Mouse (Mus musculus): ENCODE results near the gene Tnpo1. TPM values are rescaled to one million over a fixed set of nuclear protein-coding genes. Genes with fewer than 3 reads are reported as not detected.
A peak's percentile ranks its signal among the peaks of the same experiment; 100 is the strongest.

Gene Tnpo1
- polyA plus RNA-seq, 1 experiment from 2014 or later = 32.2 TPM

DNA sequence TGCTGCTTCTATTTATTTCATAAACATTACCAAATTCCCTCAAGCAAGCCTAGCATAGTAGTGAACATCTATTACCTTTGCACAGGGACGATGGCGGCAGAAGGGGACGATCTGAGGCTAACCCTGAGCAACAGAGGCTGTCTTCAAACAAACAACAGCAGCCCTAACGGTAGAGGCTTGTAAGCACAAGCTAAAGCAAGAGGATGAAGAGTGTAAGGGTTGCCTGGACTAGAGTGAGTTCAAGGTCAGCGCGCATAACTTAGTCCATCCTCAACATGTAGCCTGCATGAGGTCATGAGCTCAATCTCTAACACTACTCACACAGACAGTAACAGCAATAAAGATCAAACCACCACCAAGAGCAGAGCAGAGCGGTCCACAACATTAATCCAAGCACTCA lies 4.9 kb downstream of the Tnpo1 start:
- no peaks in the 10 kb centered on the region for H3K27me3 ChIP-seq (replicated peaks; ENCODE audit: control insufficient read depth, insufficient read depth, low read length)
- DNase-seq (ENCODE audit: low spot score) (no peak), ATAC-seq (replicated peaks; ENCODE audit: low FRiP score) (no peak)
- no peak overlapping the region for H3K27ac ChIP-seq (ENCODE audit: low read depth, low read length)
- no peak overlapping the region for H3K4me3 ChIP-seq (ENCODE audit: low read depth, low read length)
- H3K9me3 ChIP-seq (ENCODE audit: control insufficient read depth, low read length) = no peaks in the 10 kb centered on the region
- no peak overlapping the region for H3K4me2 ChIP-seq
- H3K36me3 ChIP-seq (ENCODE audit: control insufficient read depth, insufficient read depth, low read length) = peaks cover 8% of the 10 kb centered on the region; the same call in 1 of the 2 replicates
- 90% methylated on average over 7 of the region's 7 CpGs for WGBS
- no peak overlapping the region for H3K9ac ChIP-seq (ENCODE audit: low read depth, low read length)
- H3K4me1 ChIP-seq (replicated peaks; ENCODE audit: control insufficient read depth, insufficient read depth, low read length) = peaks cover 5% of the 10 kb centered on the region; the same call in 1 of the 2 replicates

DNA sequence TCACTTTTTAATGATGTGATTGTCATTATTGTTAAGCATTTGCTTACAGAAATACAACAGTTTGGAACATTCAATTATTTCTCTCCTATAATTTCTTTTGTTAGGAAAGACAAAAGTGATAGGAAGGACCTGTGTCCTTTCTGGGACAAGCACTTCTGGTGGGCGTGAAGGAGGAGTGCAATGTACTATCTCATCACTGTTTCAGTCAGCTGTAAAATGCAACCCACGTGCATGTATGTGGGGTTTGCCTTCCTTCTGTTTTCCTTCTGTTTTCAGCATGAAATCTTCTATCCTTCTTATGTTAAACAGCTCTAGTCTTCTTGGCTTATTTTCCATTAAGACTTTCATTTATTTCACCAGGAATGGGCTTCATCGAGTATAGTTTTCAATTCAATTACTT lies 5.9 kb downstream of the Tnpo1 start:
- no peak overlapping the region for H3K9ac ChIP-seq (ENCODE audit: low read depth, low read length)
- no peak overlapping the region for H3K27ac ChIP-seq (ENCODE audit: low read depth, low read length)
- H3K4me1 ChIP-seq (replicated peaks; ENCODE audit: control insufficient read depth, insufficient read depth, low read length) = peaks cover 9% of the 10 kb centered on the region; the same call in 1 of the 2 replicates
- H3K4me2 ChIP-seq = no peak overlapping the region
- H3K36me3 ChIP-seq (ENCODE audit: control insufficient read depth, insufficient read depth, low read length) = peaks cover 8% of the 10 kb centered on the region; the same call in 1 of the 2 replicates
- no peaks in the 10 kb centered on the region for H3K27me3 ChIP-seq (replicated peaks; ENCODE audit: control insufficient read depth, insufficient read depth, low read length)
- H3K4me3 ChIP-seq (ENCODE audit: low read depth, low read length) = no peak overlapping the region
- 79% methylated on average over 3 of the region's 3 CpGs for WGBS
- ATAC-seq (replicated peaks; ENCODE audit: low FRiP score) (no peak), DNase-seq (ENCODE audit: low spot score) (no peak)
- no peaks in the 10 kb centered on the region for H3K9me3 ChIP-seq (ENCODE audit: control insufficient read depth, low read length)

DNA sequence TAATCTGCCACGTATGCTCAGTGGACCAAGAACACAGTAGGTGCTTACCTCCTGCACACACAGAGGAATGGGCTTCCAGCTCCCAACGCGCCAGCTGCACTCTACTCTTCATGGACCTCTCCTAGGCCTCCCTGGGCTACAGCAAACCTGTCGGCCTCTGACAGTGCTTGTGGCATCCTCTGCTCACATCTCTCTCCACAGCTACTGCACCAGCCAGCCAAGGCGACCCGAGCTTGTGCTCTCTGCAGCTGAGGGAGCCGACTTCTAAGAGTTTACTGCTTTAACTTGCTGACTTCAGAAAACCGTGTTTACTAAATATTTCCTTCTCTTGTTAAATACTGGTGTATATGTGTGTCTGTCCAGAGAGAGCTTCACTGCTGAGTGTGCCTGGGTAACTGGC lies 6.5 kb downstream of the Tnpo1 start:
- Histone ChIP-seq H3K9me3 (ENCODE audit: control insufficient read depth, low read length) (no peaks in the 10 kb centered on the region), H3K27ac (ENCODE audit: low read depth, low read length) (no peak overlapping the region), H3K4me3 (ENCODE audit: low read depth, low read length) (no peak overlapping the region), H3K27me3 (replicated peaks; ENCODE audit: control insufficient read depth, insufficient read depth, low read length) (no peaks in the 10 kb centered on the region), H3K9ac (ENCODE audit: low read depth, low read length) (no peak overlapping the region), H3K4me1 (replicated peaks; ENCODE audit: control insufficient read depth, insufficient read depth, low read length) (peaks cover 7% of the 10 kb centered on the region), H3K4me2 (no peak overlapping the region), H3K36me3 (ENCODE audit: control insufficient read depth, insufficient read depth, low read length) (peaks cover 8% of the 10 kb centered on the region; the same call in 1 of the 2 replicates)
- 88% methylated on average over 8 of the region's 8 CpGs for WGBS
- no peak for ATAC-seq (replicated peaks; ENCODE audit: low FRiP score)
- no peak for DNase-seq (ENCODE audit: low spot score)

DNA sequence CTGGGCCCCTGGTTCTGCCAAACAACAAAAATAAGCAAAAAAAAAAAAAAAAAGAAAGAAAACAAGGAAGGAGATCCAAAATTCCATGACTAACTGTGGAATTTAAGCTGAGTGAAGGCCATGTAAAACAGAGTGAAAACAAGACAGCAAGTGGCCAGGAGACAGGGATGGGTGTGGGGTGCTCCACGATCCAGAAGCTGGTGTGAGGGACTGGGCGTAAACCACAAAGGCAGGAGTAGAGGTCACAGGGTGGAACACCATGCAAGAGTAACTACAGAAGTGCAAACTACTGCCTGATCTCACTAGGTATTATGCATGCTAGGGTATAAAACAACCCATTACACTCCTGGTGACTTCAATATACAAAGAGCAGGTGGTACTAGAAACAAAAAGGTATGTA lies 8.3 kb downstream of the Tnpo1 start:
- peaks cover 8% of the 10 kb centered on the region; the same call in 1 of the 2 replicates for H3K36me3 ChIP-seq (ENCODE audit: control insufficient read depth, insufficient read depth, low read length)
- no peak overlapping the region for H3K9ac ChIP-seq (ENCODE audit: low read depth, low read length)
- WGBS = 72% methylated on average over 2 of the region's 2 CpGs
- ATAC-seq (replicated peaks; ENCODE audit: low FRiP score) (no peak), DNase-seq (ENCODE audit: low spot score) (no peak)
- H3K4me2 ChIP-seq = no peak overlapping the region
- no peak overlapping the region for H3K4me3 ChIP-seq (ENCODE audit: low read depth, low read length)
- H3K27ac ChIP-seq (ENCODE audit: low read depth, low read length) = no peak overlapping the region
- no peaks in the 10 kb centered on the region for H3K9me3 ChIP-seq (ENCODE audit: control insufficient read depth, low read length)
- H3K4me1 ChIP-seq (replicated peaks; ENCODE audit: control insufficient read depth, insufficient read depth, low read length) = peaks cover 24% of the 10 kb centered on the region
- H3K27me3 ChIP-seq (replicated peaks; ENCODE audit: control insufficient read depth, insufficient read depth, low read length) = no peaks in the 10 kb centered on the region

DNA sequence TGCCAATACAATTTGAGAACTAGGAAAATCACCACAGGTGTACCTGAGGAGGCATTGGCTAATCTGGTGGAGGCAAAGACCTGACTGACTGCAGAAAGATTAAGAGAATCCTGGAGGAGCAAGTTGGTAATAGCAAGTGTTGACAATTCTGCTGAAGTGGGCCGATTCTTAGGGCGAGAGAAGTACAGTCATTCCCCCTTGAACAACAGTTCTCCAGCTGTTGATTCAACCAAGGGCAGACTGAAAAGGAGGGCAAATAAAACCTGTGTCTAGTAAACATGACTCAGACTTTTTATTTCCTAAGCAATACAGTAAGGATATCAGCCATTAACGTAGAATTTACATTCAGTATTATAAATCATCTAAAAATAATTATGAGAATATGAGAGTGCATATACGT lies 10.6 kb downstream of the Tnpo1 start:
- no peak overlapping the region for H3K9ac ChIP-seq (ENCODE audit: low read depth, low read length)
- 87% methylated on average over 4 of the region's 4 CpGs for WGBS
- H3K36me3 ChIP-seq (ENCODE audit: control insufficient read depth, insufficient read depth, low read length) = no peaks in the 10 kb centered on the region
- no peak overlapping the region for H3K4me2 ChIP-seq
- no peak for DNase-seq (ENCODE audit: low spot score)
- no peak for ATAC-seq (replicated peaks; ENCODE audit: low FRiP score)
- H3K27me3 ChIP-seq (replicated peaks; ENCODE audit: control insufficient read depth, insufficient read depth, low read length) = no peaks in the 10 kb centered on the region
- no peak overlapping the region for H3K4me3 ChIP-seq (ENCODE audit: low read depth, low read length)
- 0 out of 2 replicates have a peak overlapping the region, but pooled peaks have one; percentile 6 for H3K27ac ChIP-seq (ENCODE audit: low read depth, low read length)
- H3K4me1 ChIP-seq (replicated peaks; ENCODE audit: control insufficient read depth, insufficient read depth, low read length) = peaks cover 28% of the 10 kb centered on the region
- H3K9me3 ChIP-seq (ENCODE audit: control insufficient read depth, low read length) = no peaks in the 10 kb centered on the region

DNA sequence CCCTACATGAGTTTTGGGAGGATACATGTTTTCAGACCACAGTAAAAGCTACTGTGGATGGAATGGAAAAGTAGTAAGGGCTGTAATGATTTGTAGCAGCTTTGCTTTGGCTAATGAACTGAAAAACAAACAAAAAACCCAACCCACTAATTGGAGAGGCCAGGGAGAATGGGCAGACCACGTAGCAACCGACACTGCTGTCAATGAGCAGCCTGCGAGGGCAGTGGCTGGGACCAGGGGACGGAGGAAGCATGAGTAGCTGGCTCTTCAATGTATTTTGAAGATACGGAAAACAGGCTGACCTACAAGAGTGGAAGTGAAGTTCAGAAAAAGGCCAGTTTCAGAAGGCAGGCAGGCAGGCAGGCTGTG lies 11.4 kb downstream of the Tnpo1 start:
- no peak for ATAC-seq (replicated peaks; ENCODE audit: low FRiP score)
- Histone ChIP-seq H3K4me2 (no peak overlapping the region), H3K36me3 (ENCODE audit: control insufficient read depth, insufficient read depth, low read length) (no peaks in the 10 kb centered on the region), H3K27ac (ENCODE audit: low read depth, low read length) (no peak overlapping the region), H3K9ac (ENCODE audit: low read depth, low read length) (no peak overlapping the region), H3K4me3 (ENCODE audit: low read depth, low read length) (no peak overlapping the region), H3K9me3 (ENCODE audit: control insufficient read depth, low read length) (no peaks in the 10 kb centered on the region), H3K4me1 (replicated peaks; ENCODE audit: control insufficient read depth, insufficient read depth, low read length) (peaks cover 28% of the 10 kb centered on the region), H3K27me3 (replicated peaks; ENCODE audit: control insufficient read depth, insufficient read depth, low read length) (no peaks in the 10 kb centered on the region)
- 73% methylated on average over 5 of the region's 5 CpGs for WGBS
- DNase-seq (ENCODE audit: low spot score) = no peak

DNA sequence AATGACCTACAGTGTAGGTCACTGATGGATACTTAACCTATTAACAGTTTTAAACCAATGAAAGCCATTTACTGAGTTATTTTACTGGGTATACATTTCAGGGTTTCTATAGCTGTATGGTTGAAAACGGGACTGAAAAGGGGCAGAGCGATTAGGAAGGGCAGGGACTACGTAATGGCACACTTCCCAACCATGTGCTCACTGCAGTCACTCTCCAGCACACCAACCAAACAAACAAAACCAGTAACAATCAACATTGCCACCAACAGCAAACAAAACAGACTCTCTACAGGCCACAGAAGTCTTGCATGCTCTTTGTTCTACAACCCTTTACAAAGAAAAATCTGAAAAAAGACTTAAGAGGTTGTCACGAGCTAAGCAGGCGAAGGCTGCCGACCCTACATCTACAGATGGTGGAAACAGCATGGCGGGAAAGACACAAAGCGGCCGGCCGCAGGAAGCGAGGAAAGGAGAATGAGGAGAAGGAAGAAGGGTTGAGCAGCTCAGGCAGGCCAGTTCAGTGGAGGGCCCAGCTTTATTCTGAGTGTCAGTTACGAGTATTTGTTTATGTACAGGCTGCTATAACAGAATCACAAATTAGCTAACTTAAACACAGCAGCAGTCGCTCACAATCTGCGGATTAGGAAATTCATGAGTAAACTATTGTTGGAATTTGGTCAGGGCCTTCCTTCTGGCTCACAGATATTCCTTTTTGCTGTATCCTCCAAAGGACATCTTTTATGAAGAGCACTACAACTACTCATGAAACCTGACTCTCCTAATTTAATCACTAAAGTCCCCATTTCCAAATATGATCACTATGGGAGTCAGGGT lies 12.0 kb downstream of the Tnpo1 start:
- ATAC-seq (replicated peaks; ENCODE audit: low FRiP score) (no peak), DNase-seq (ENCODE audit: low spot score) (no peak)
- WGBS = 84% methylated on average over 14 of the region's 14 CpGs
- Histone ChIP-seq H3K36me3 (ENCODE audit: control insufficient read depth, insufficient read depth, low read length) (no peaks in the 10 kb centered on the region), H3K4me3 (ENCODE audit: low read depth, low read length) (no peak overlapping the region), H3K4me2 (no peak overlapping the region), H3K9ac (ENCODE audit: low read depth, low read length) (no peak overlapping the region), H3K9me3 (ENCODE audit: control insufficient read depth, low read length) (no peaks in the 10 kb centered on the region), H3K27ac (ENCODE audit: low read depth, low read length) (no peak overlapping the region), H3K27me3 (replicated peaks; ENCODE audit: control insufficient read depth, insufficient read depth, low read length) (no peaks in the 10 kb centered on the region), H3K4me1 (replicated peaks; ENCODE audit: control insufficient read depth, insufficient read depth, low read length) (peaks cover 28% of the 10 kb centered on the region)

DNA sequence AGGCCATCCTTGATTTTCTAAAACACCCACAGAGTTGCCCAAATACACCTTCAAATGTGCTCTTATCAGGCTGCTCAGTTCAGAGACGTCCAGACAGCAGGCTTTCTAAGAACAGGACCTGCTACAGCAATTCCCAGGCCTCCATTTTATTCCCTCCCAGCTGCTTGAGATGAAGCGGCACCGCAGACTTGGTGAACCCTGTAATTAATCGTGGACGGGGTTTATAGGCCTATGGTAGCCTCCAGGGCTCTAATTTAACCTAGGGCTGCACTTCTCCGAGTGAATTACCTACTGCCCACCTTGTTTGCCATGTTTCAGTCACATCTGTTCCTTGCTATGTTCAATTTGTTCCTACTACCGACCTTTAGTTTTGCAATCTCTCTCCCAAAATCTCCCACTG lies 13.0 kb downstream of the Tnpo1 start:
- Histone ChIP-seq H3K9me3 (ENCODE audit: control insufficient read depth, low read length) (no peaks in the 10 kb centered on the region), H3K36me3 (ENCODE audit: control insufficient read depth, insufficient read depth, low read length) (no peaks in the 10 kb centered on the region), H3K27me3 (replicated peaks; ENCODE audit: control insufficient read depth, insufficient read depth, low read length) (no peaks in the 10 kb centered on the region), H3K4me3 (ENCODE audit: low read depth, low read length) (no peak overlapping the region), H3K27ac (ENCODE audit: low read depth, low read length) (no peak overlapping the region), H3K4me1 (replicated peaks; ENCODE audit: control insufficient read depth, insufficient read depth, low read length) (peaks cover 27% of the 10 kb centered on the region), H3K4me2 (no peak overlapping the region), H3K9ac (ENCODE audit: low read depth, low read length) (no peak overlapping the region)
- no peak for DNase-seq (ENCODE audit: low spot score)
- 69% methylated on average over 7 of the region's 7 CpGs for WGBS
- ATAC-seq (replicated peaks; ENCODE audit: low FRiP score) = no peak

DNA sequence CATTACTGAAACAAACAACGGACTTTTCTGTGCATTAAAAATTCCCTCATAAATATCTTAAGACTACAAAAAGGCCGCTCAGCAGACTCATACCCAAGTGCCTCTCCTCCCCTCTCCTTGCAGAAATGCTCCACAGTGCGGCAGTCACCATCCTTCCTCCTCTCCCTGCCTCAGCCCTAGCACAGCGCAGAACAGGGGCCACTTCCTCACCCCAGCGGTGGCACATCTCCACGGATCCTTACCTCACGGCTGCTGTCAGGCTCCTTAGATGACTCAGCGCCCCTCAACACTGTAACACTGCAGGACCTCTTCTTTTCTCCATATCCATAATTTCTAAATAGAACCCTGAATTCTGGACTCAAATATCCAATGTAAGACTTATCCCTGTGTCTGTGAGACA lies 13.6 kb downstream of the Tnpo1 start:
- H3K36me3 ChIP-seq (ENCODE audit: control insufficient read depth, insufficient read depth, low read length) = no peaks in the 10 kb centered on the region
- H3K4me1 ChIP-seq (replicated peaks; ENCODE audit: control insufficient read depth, insufficient read depth, low read length) = peaks cover 26% of the 10 kb centered on the region
- no peak for DNase-seq (ENCODE audit: low spot score)
- 0 out of 2 replicates have a peak, but pooled peaks have one; percentile 64 for ATAC-seq (replicated peaks; ENCODE audit: low FRiP score)
- H3K9me3 ChIP-seq (ENCODE audit: control insufficient read depth, low read length) = no peaks in the 10 kb centered on the region
- H3K4me2 ChIP-seq = no peak overlapping the region; the same call in 1 of the 2 replicates
- WGBS = 52% methylated on average over 8 of the region's 8 CpGs
- no peak overlapping the region for H3K4me3 ChIP-seq (ENCODE audit: low read depth, low read length)
- H3K27me3 ChIP-seq (replicated peaks; ENCODE audit: control insufficient read depth, insufficient read depth, low read length) = no peaks in the 10 kb centered on the region
- no peak overlapping the region for H3K9ac ChIP-seq (ENCODE audit: low read depth, low read length)
- no peak overlapping the region for H3K27ac ChIP-seq (ENCODE audit: low read depth, low read length)
